Mouse (Mus musculus): ENCODE measurements around the gene Med12l. TPM values are rescaled to one million over a fixed set of nuclear protein-coding genes. Genes with fewer than 3 reads are reported as not detected.
"Not testable (repeated sequence)": the region's sequence is repeated elsewhere in the genome, so short reads cannot be mapped to it uniquely, and the experiment has no call there.

Med12l gene
- polyA plus RNA-seq, 1 experiment from 2014 or later = 2.9 TPM

GRCm38 (mm10) chr3:59128681-59129080 is 123.1 kb downstream of the Med12l start:
- Histone ChIP-seq H3K4me1 (peaks cover 22% of the 10 kb centered on the region), H3K4me3 (no peak overlapping the region), H3K36me3 (no peaks in the 10 kb centered on the region), H3K27ac (no peak overlapping the region), H3K4me2 (no peak overlapping the region), H3K27me3 (no peaks in the 10 kb centered on the region), H3K9me3 (no peaks in the 10 kb centered on the region), H3K9ac (no peak overlapping the region)
- no peak for ATAC-seq (ENCODE audit: insufficient number of reproducible peaks, insufficient read depth, low FRiP score, low TSS enrichment, low read depth)
- 85% methylated on average over 20 of the region's 20 CpGs for WGBS

GRCm38 (mm10) chr3:59129547-59129946 is 123.9 kb downstream of the Med12l start:
- H3K27ac ChIP-seq = no peak overlapping the region
- H3K27me3 ChIP-seq = no peaks in the 10 kb centered on the region
- H3K9me3 ChIP-seq = no peaks in the 10 kb centered on the region
- 88% methylated on average over 3 of the region's 3 CpGs for WGBS
- no peak overlapping the region for H3K4me2 ChIP-seq
- H3K4me1 ChIP-seq = peaks cover 18% of the 10 kb centered on the region
- no peak overlapping the region for H3K4me3 ChIP-seq
- no peaks in the 10 kb centered on the region for H3K36me3 ChIP-seq
- no peak for ATAC-seq (ENCODE audit: insufficient number of reproducible peaks, insufficient read depth, low FRiP score, low TSS enrichment, low read depth)
- no peak overlapping the region for H3K9ac ChIP-seq

- Histone ChIP-seq H3K4me3 (no peak overlapping the region), H3K36me3 (no peaks in the 10 kb centered on the region), H3K9ac (no peak overlapping the region), H3K4me2 (no peak overlapping the region), H3K27me3 (no peaks in the 10 kb centered on the region), H3K4me1 (peaks cover 14% of the 10 kb centered on the region), H3K9me3 (no peaks in the 10 kb centered on the region), H3K27ac (no peak overlapping the region)
- WGBS = 43% methylated on average over 8 of the region's 8 CpGs
- no peak for ATAC-seq (ENCODE audit: insufficient number of reproducible peaks, insufficient read depth, low FRiP score, low TSS enrichment, low read depth)
Measured at GRCm38 (mm10) chr3:59130431-59130830, 124.8 kb downstream of the Med12l start.

- Histone ChIP-seq H3K4me1 (peaks cover 11% of the 10 kb centered on the region), H3K27ac (no peak overlapping the region), H3K4me2 (no peak overlapping the region), H3K36me3 (no peaks in the 10 kb centered on the region), H3K9ac (no peak overlapping the region), H3K9me3 (no peaks in the 10 kb centered on the region), H3K27me3 (no peaks in the 10 kb centered on the region), H3K4me3 (no peak overlapping the region)
- 49% methylated on average over 4 of the region's 4 CpGs for WGBS
- no peak for ATAC-seq (ENCODE audit: insufficient number of reproducible peaks, insufficient read depth, low FRiP score, low TSS enrichment, low read depth)
Measured at GRCm38 (mm10) chr3:59131081-59131480, 125.5 kb downstream of the Med12l start.

GRCm38 (mm10) chr3:59131966-59132365 is 126.3 kb downstream of the Med12l start:
- Histone ChIP-seq H3K36me3 (no peaks in the 10 kb centered on the region), H3K27ac (no peak overlapping the region), H3K9ac (no peak overlapping the region), H3K4me3 (no peak overlapping the region), H3K27me3 (no peaks in the 10 kb centered on the region), H3K4me2 (no peak overlapping the region), H3K4me1 (peaks cover 11% of the 10 kb centered on the region), H3K9me3 (no peaks in the 10 kb centered on the region)
- no peak for ATAC-seq (ENCODE audit: insufficient number of reproducible peaks, insufficient read depth, low FRiP score, low TSS enrichment, low read depth)
- 92% methylated on average over 4 of the region's 4 CpGs for WGBS

GRCm38 (mm10) chr3:59133189-59133588 is 127.6 kb downstream of the Med12l start:
- Histone ChIP-seq H3K4me3 (no peak overlapping the region), H3K4me1 (peaks cover 11% of the 10 kb centered on the region), H3K27ac (no peak overlapping the region), H3K36me3 (no peaks in the 10 kb centered on the region), H3K27me3 (no peaks in the 10 kb centered on the region), H3K4me2 (no peak overlapping the region), H3K9ac (no peak overlapping the region), H3K9me3 (no peaks in the 10 kb centered on the region)
- 89% methylated on average over 5 of the region's 5 CpGs for WGBS
- no peak for ATAC-seq (ENCODE audit: insufficient number of reproducible peaks, insufficient read depth, low FRiP score, low TSS enrichment, low read depth)

GRCm38 (mm10) chr3:59135911-59136653 is 130.5 kb downstream of the Med12l start:
- H3K27me3 ChIP-seq = no peaks in the 10 kb centered on the region
- WGBS = 80% methylated on average over 5 of the region's 5 CpGs
- no peak overlapping the region for H3K4me3 ChIP-seq
- peaks cover 4% of the 10 kb centered on the region; the same call in 1 of the 2 replicates for H3K4me1 ChIP-seq
- ATAC-seq (ENCODE audit: insufficient number of reproducible peaks, insufficient read depth, low FRiP score, low TSS enrichment, low read depth) = no peak
- H3K9me3 ChIP-seq = no peaks in the 10 kb centered on the region
- H3K36me3 ChIP-seq = no peaks in the 10 kb centered on the region
- no peak overlapping the region for H3K27ac ChIP-seq
- H3K4me2 ChIP-seq = no peak overlapping the region
- H3K9ac ChIP-seq = no peak overlapping the region

- H3K27me3 ChIP-seq = no peaks in the 10 kb centered on the region
- 76% methylated on average over 12 of the region's 12 CpGs for WGBS
- no peak overlapping the region for H3K4me2 ChIP-seq
- H3K9ac ChIP-seq = no peak overlapping the region
- H3K36me3 ChIP-seq = no peaks in the 10 kb centered on the region
- no peaks in the 10 kb centered on the region for H3K9me3 ChIP-seq
- ATAC-seq (ENCODE audit: insufficient number of reproducible peaks, insufficient read depth, low FRiP score, low TSS enrichment, low read depth) = no peak
- no peak overlapping the region for H3K27ac ChIP-seq
- 0 out of 2 replicates have a peak, but pooled peaks cover 3% of the 10 kb centered on the region for H3K4me1 ChIP-seq
- no peak overlapping the region for H3K4me3 ChIP-seq
Measured at GRCm38 (mm10) chr3:59138946-59139468, 133.4 kb downstream of the Med12l start.

- Histone ChIP-seq H3K9me3 (no peaks in the 10 kb centered on the region), H3K27me3 (no peaks in the 10 kb centered on the region), H3K36me3 (no peaks in the 10 kb centered on the region), H3K9ac (no peak overlapping the region), H3K4me3 (no peak overlapping the region), H3K27ac (no peak overlapping the region), H3K4me2 (no peak overlapping the region), H3K4me1 (0 out of 2 replicates have a peak, but pooled peaks cover 3% of the 10 kb centered on the region)
- ATAC-seq (ENCODE audit: insufficient number of reproducible peaks, insufficient read depth, low FRiP score, low TSS enrichment, low read depth) = no peak
Measured at GRCm38 (mm10) chr3:59139651-59140051, 134.0 kb downstream of the Med12l start.

GRCm38 (mm10) chr3:59140115-59140514 is 134.5 kb downstream of the Med12l start:
- Histone ChIP-seq H3K4me3 (no peak overlapping the region), H3K9ac (no peak overlapping the region), H3K4me1 (0 out of 2 replicates have a peak, but pooled peaks cover 3% of the 10 kb centered on the region), H3K27me3 (no peaks in the 10 kb centered on the region), H3K27ac (no peak overlapping the region), H3K36me3 (no peaks in the 10 kb centered on the region), H3K9me3 (no peaks in the 10 kb centered on the region), H3K4me2 (no peak overlapping the region)
- 78% methylated on average over 2 of the region's 2 CpGs for WGBS
- no peak for ATAC-seq (ENCODE audit: insufficient number of reproducible peaks, insufficient read depth, low FRiP score, low TSS enrichment, low read depth)

GRCm38 (mm10) chr3:59140941-59141340 is 135.3 kb downstream of the Med12l start:
- ATAC-seq (ENCODE audit: insufficient number of reproducible peaks, insufficient read depth, low FRiP score, low TSS enrichment, low read depth); H3K9me3 ChIP-seq: not testable (repeated sequence)
- WGBS = 72% methylated on average over 4 of the region's 4 CpGs

More at GRCm38 (mm10) chr3:59140941-59141340, 135.3 kb downstream of the Med12l start:
- not testable (repeated sequence) for H3K27ac ChIP-seq, H3K36me3 ChIP-seq, H3K4me3 ChIP-seq, H3K9ac ChIP-seq, H3K4me2 ChIP-seq, H3K27me3 ChIP-seq, H3K4me1 ChIP-seq

Measured in embryonic facial prominence, embryonic 13.5 days (tissue).